Mouse (Mus musculus): ENCODE results near the gene Gpr39.

GRCm38 (mm10) chr1:125649056-125649455, 27.7 kb upstream of the Gpr39 start:
- TF ChIP-seq CTCF (IDR thresholded peaks at IDR 0.05; ENCODE audit: borderline replicate concordance, insufficient read depth, low read depth, low read length) (no peak), POLR2A (IDR thresholded peaks at IDR 0.05; ENCODE audit: borderline replicate concordance, insufficient read depth, low read length) (no peak)
